ENCODE assay signal across 9 mouse cellular contexts in the genomic region with DNA sequence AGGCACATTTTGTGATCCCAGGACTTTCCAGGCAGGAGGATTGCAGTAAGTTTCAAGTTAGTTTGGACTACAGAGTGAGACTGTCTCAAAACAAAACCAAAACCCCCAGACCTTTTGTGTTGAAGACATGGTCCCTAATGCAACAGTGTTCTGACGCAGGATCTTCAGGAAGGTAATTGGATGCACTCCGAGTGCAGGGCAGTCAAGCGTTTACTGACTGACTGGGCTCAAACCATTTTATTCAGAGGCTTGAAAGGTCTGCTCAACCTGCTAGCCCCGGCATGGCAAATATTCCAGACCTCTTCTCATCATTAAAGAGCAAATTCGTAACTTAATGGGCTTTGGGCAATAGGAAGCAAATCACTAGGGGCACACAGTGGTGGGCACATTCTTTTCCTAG. TPM values are rescaled to one million over a fixed set of nuclear protein-coding genes. Genes with fewer than 3 reads are reported as not detected.
DNase-seq lines count a peak whose midpoint lies in the region; ATAC-seq and TF ChIP-seq lines count a peak whose summit lies in the region.
"Had no signal": no experiment of that assay in that cellular context is flagged by ENCODE, and none has a peak within 500 bp of the region (broad histone marks: within the 10 kb centered on the region; RNA-seq: fewer than 3 reads in every experiment).

No protein-coding gene starts in this region.

- 86% methylated on average over 5 of the region's 5 CpGs for WGBS in heart, embryonic 12.5 days
- 66% methylated on average over 5 of the region's 5 CpGs for WGBS in lung, embryonic 16.5 days
- WGBS in kidney, embryonic 16.5 days: 53% methylated on average over 5 of the region's 5 CpGs

- H3K4me1 ChIP-seq in heart, embryonic 12.5 days (replicated peaks): peaks cover 83% of the 10 kb centered on the region
- peaks cover 68% of the 10 kb centered on the region for H3K4me1 ChIP-seq in lung, embryonic 16.5 days (replicated peaks; ENCODE audit: control insufficient read depth, insufficient read depth, low read length)
- H3K4me1 ChIP-seq in cortical plate, adult 2 months (ENCODE audit: control insufficient read depth, insufficient read depth, low read length): peaks cover 30% of the 10 kb centered on the region
- H3K4me1 ChIP-seq in kidney, embryonic 16.5 days (ENCODE audit: insufficient read depth, low read length): peaks cover 78% of the 10 kb centered on the region

- H3K9ac ChIP-seq in heart, embryonic 12.5 days: no peak overlapping the region
- no peak overlapping the region for H3K9ac ChIP-seq in lung, embryonic 16.5 days (ENCODE audit: low read length)
- H3K9ac ChIP-seq in kidney, embryonic 16.5 days (replicated peaks; ENCODE audit: low read length): no peak overlapping the region
- H3K9ac ChIP-seq: neural tube, embryonic 13.5 days had no signal

- no peak overlapping the region for H3K4me2 ChIP-seq in heart, embryonic 12.5 days
- H3K4me2 ChIP-seq in lung, embryonic 16.5 days (ENCODE audit: low read depth, low read length): no peak overlapping the region
- H3K4me2 ChIP-seq in kidney, embryonic 16.5 days (replicated peaks; ENCODE audit: low read depth, low read length): no peak overlapping the region

- no peak for TF ChIP-seq CTCF in cortical plate, adult 2 months (IDR thresholded peaks at IDR 0.05; ENCODE audit: extremely low read depth, insufficient read depth, low read length)

- TF ChIP-seq POLR2A in cortical plate, adult 2 months (IDR thresholded peaks at IDR 0.05; ENCODE audit: extremely low read depth, insufficient read depth, low read length): no peak

- H3K27ac ChIP-seq in heart, embryonic 12.5 days (ENCODE audit: poor library complexity, severe bottlenecking): peak overlapping the region; percentile 90
- peak overlapping the region; percentile 98 for H3K27ac ChIP-seq in lung, embryonic 16.5 days (ENCODE audit: low read length)
- H3K27ac ChIP-seq in cortical plate, adult 2 months (ENCODE audit: insufficient read depth, low read length): peak overlapping the region; percentile 92
- H3K27ac ChIP-seq in kidney, embryonic 16.5 days (ENCODE audit: low read length): peak overlapping the region; percentile 85

- intact Hi-C loops in heart, postnatal 25 days (cut with DNase I): no loop called here

- no peaks in the 10 kb centered on the region for H3K9me3 ChIP-seq in heart, embryonic 12.5 days (replicated peaks)
- no peaks in the 10 kb centered on the region for H3K9me3 ChIP-seq in lung, embryonic 16.5 days (ENCODE audit: control insufficient read depth, low read length)
- H3K9me3 ChIP-seq in kidney, embryonic 16.5 days (ENCODE audit: low read length): peaks cover 6% of the 10 kb centered on the region; the same call in 1 of the 2 replicates
- H3K9me3 ChIP-seq: neural tube, embryonic 13.5 days had no signal

- DNase-seq in heart, postnatal 25 days (ENCODE audit: low spot score): no peak
- DNase-seq in lung, postnatal 10 days: no peak
- no peak for DNase-seq in frontal cortex, postnatal 25 days (ENCODE audit: low spot score in 2 of 2)
- DNase-seq: thymus, postnatal 36 days had no signal

- H3K27me3 ChIP-seq in heart, embryonic 12.5 days (replicated peaks): no peaks in the 10 kb centered on the region
- H3K27me3 ChIP-seq in lung, embryonic 16.5 days (ENCODE audit: control insufficient read depth, insufficient read depth, low read depth, low read length): no peaks in the 10 kb centered on the region
- H3K27me3 ChIP-seq in kidney, embryonic 16.5 days (ENCODE audit: insufficient read depth, low read length): no peaks in the 10 kb centered on the region
- H3K27me3 ChIP-seq: neural tube, embryonic 13.5 days had no signal

- no peak overlapping the region for H3K4me3 ChIP-seq in heart, embryonic 12.5 days
- H3K4me3 ChIP-seq in lung, embryonic 16.5 days (ENCODE audit: low read length): no peak overlapping the region
- no peak overlapping the region for H3K4me3 ChIP-seq in cortical plate, adult 2 months (ENCODE audit: insufficient read depth, low read length)
- no peak overlapping the region for H3K4me3 ChIP-seq in kidney, embryonic 16.5 days (ENCODE audit: low read length)
- H3K4me3 ChIP-seq: neural tube, embryonic 13.5 days had no signal

- no peak for ATAC-seq in heart, embryonic 12.5 days (ENCODE audit: insufficient number of reproducible peaks, low FRiP score)
- ATAC-seq in lung, embryonic 16.5 days (ENCODE audit: low read depth): no peak
- ATAC-seq in kidney, embryonic 16.5 days (ENCODE audit: low FRiP score, low TSS enrichment): no peak

- peaks cover 9% of the 10 kb centered on the region for H3K36me3 ChIP-seq in heart, embryonic 12.5 days
- peaks cover 9% of the 10 kb centered on the region for H3K36me3 ChIP-seq in lung, embryonic 16.5 days (ENCODE audit: control insufficient read depth, insufficient read depth, low read length)
- peaks cover 14% of the 10 kb centered on the region for H3K36me3 ChIP-seq in kidney, embryonic 16.5 days (ENCODE audit: insufficient read depth, low read length)

RNA-seq across cellular contexts. Expression of a gene that starts 12.8 kb away (rescaled TPM):
- polyA plus RNA-seq in heart, embryonic 12.5 days (2016; fragmentation: Nextera tagmentation; extraction: Ambion mirVana): 83.0 and 85.9 TPM in 2 replicates
- 10 to 100 TPM; 58.6 to 59.0 TPM for total RNA-seq in heart, postnatal 25 days (2021)
- polyA plus RNA-seq in lung, embryonic 16.5 days (2015; fragmentation: Nextera tagmentation; extraction: Ambion mirVana): 120 and 121 TPM in 2 replicates
- polyA plus RNA-seq in cortical plate, adult 2 months (2012; rRNA removed): 99.2 and 105 TPM in 2 replicates
- 113 and 116 TPM in 2 replicates for polyA plus RNA-seq in kidney, embryonic 16.5 days (2015; fragmentation: Nextera tagmentation; extraction: Ambion mirVana)

RNA-seq across cellular contexts. Expression of a gene that starts 29.1 kb away (rescaled TPM):
- 65.6 and 74.1 TPM in 2 replicates for polyA plus RNA-seq in heart, embryonic 12.5 days (2016; fragmentation: Nextera tagmentation; extraction: Ambion mirVana)
- 1 to 10 TPM; 1.5 to 1.6 TPM for total RNA-seq in heart, postnatal 25 days (2021)
- 85.8 and 101 TPM in 2 replicates for polyA plus RNA-seq in lung, embryonic 16.5 days (2015; fragmentation: Nextera tagmentation; extraction: Ambion mirVana)
- 1.5 and 1.8 TPM in 2 replicates for polyA plus RNA-seq in cortical plate, adult 2 months (2012; rRNA removed)
- polyA plus RNA-seq in kidney, embryonic 16.5 days (2015; fragmentation: Nextera tagmentation; extraction: Ambion mirVana): 83.9 and 97.6 TPM in 2 replicates

Comparison
In these comparisons a context has a peak if more than half of its experiments do, and no peak if none do; other contexts are left out.
1. RNA of a gene that starts 29.1 kb away (polyA plus RNA-seq): 85.8 to 101 TPM in lung, embryonic 16.5 days, 83.9 to 97.6 TPM in kidney, embryonic 16.5 days and 65.6 to 74.1 TPM in heart, embryonic 12.5 days; 1.5 to 1.8 TPM in cortical plate, adult 2 months; every median in the first group is over 10 times any median in the second.
2. Peak in every context shown above with its lines, with median percentiles within 50 percentile points of each other: H3K27ac ChIP-seq.